Mouse (Mus musculus) left cerebral cortex, adult 8-10 months (tissue): ENCODE results near the gene Cacna1f. TPM values are rescaled to one million over a fixed set of nuclear protein-coding genes. Genes with fewer than 3 reads are reported as not detected.

ENCODE experiments used
- DNase-seq, 2 experiments: peaks; one replicate each; pipeline ENCODE4 v3.0.0; 2022; ENCODE audit warnings: low spot score in 2 of 2
- total RNA-seq, 4 experiments: library from RNA; stranded (reverse); gene quantifications; 2 replicates each; pipeline ENCODE4 v1.2.4; 2022

The Cacna1f gene
- total RNA-seq, result under 1 TPM in 3 of 4 experiments, not detected in 1; 0.07 to 0.14 (median 0.11) TPM

- DNase-seq, result no peak
Observed at GRCm38 (mm10) chrX:7606783-7607182, at the start of gene Cacna1f. TSS of gene Cacna1f (plus strand) at chrX:7607083.

DNA sequence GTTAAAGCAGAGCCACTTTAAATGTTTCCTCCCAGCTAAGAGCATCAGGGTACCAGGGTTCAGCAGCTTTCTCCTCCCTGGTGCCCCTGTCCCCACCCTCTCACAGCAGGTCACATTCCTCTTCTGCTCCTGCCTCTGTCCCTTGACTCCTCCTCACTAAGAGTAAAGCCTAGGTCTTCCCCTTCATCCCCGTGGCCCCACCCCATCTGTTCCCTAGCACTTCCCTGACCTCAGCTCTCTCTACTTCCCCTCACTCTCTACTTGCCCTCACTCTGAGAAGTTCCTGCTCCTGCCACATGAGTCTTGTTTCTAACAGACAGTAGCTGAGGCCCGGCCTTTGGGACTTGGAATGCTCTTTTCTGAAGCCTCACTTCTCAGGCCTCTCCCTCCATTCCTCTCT, 43.8 kb upstream of the Cacna1f start:
- DNase-seq, result no peak

GRCm38 (mm10) chrX:7566352-7566751, 40.5 kb upstream of the Cacna1f start:
- no peak for DNase-seq

GRCm38 (mm10) chrX:7567491-7567890, 39.4 kb upstream of the Cacna1f start:
- no peak for DNase-seq

DNA sequence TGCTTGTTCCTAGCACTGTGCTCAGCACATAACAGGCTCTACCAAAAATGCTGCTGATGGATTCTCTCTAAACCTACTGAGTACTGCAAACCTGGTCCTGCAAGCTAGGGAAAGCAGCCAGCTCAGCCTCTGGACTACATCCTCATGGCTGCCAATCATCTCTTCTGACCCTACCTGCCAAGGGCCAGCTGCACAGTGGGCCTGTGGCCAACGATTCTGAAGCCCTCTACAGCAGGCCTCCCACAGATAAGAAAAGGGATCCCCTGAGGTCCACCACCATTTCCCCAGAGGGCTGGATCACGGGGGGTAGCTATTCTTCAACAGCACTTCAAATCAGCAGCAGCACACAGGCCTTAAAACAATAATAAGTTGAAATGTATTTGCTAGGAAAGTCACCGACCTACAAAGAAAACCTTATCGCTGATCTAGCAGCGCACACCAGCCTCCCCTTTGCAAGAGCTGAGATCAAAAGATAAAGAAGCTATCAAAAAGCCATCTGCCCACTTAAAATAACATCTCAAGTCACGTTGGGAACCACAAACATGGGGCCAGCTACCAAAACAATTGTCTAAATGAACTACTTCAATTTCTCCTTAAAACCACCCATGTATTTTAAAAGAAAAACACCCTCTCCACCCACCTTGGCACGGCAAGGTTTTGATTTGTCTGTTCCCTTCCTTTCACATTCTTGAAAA, 36.3 kb upstream of the Cacna1f start:
- DNase-seq, result no peak

GRCm38 (mm10) chrX:7571565-7572136, 35.2 kb upstream of the Cacna1f start:
- no peak for DNase-seq

- DNase-seq, result no peak
Observed at GRCm38 (mm10) chrX:7572466-7572865, 34.4 kb upstream of the Cacna1f start.

- peak; percentile 25 to 36 for DNase-seq
Observed at GRCm38 (mm10) chrX:7573176-7574086, 33.5 kb upstream of the Cacna1f start, which contains the start of gene Foxp3. TSS of gene Foxp3 (plus strand) at chrX:7573644.

DNA sequence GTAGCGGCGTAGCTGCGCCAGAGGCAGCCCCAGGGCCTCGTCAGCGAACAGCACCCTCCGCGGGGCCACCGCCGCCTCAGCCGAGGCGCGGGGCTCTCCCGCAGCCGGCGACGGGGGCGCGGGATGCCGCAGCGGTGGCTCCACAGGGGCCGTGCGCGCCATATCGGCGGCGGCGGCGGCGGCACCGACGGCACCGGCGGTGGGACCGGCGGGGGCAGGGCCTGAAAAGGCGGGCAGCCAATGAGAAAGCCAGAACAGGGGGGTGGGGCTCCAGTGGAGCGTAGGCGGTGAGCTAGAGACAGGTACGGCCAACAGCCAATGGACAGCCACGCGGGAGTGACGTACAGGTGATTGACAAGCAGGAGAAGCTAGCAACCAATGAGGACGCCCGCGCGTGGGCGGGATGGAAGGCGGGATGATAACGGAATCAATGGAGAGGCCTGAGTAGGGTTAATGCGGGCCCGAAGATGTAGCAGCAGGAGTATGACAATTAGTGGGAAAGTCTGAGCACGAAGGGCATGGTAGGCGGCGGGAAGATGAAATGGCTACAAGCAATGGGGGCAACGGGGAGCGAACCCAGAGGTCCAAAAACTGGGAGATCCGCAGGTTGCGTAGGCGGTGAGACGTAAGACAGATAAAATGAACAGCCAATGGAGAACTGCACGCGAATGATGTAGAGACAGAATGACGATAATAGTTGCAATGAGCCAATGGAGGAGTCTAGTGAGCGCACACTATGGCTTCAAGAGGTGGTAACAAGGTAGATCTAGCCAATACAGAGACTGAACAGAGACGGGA, 32.6 kb upstream of the Cacna1f start, which contains the start of gene Ppp1r3f:
Gene Ppp1r3f, minus strand, starts transcription at position 197 of the 798 bp plus-strand sequence.
- DNase-seq, result peak; percentile 92 to 99

GRCm38 (mm10) chrX:7574885-7575231, 32.0 kb upstream of the Cacna1f start:
- no peak for DNase-seq

- peak in 1 of 2 experiments; percentile 28 for DNase-seq
Observed at GRCm38 (mm10) chrX:7581151-7581550, 25.7 kb upstream of the Cacna1f start.

DNA sequence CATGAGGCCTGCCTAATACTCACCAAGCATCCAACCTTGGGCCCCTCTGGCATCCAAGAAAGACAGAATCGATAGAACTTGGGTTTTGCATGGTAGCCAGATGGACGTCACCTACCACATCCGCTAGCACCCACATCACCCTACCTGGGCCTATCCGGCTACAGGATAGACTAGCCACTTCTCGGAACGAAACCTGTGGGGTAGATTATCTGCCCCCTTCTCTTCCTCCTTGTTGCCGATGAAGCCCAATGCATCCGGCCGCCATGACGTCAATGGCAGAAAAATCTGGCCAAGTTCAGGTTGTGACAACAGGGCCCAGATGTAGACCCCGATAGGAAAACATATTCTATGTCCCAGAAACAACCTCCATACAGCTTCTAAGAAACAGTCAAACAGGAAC, 23.0 kb upstream of the Cacna1f start:
- DNase-seq, result no peak

GRCm38 (mm10) chrX:7586356-7586755, 20.5 kb upstream of the Cacna1f start:
- DNase-seq, result no peak

DNA sequence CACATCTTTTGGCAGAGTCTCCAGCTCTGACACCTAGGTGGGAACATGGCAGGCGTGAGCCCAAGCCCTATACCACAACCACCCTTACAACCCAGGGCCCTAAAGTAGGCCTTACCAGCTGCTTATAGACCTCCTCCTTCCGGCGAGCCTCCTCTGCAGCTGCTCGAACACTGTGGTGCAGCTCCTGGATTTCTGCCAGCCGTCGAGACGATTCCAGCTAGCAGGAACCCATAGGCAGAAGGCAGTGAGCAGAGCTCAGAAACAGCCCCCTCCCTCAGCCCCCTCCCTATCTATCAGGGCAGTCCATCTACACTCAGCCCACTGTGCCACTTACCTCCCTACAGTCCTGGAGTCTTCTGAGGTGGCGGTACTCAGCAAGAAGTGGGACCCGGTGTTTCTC, 11.5 kb upstream of the Cacna1f start:
- no peak for DNase-seq

DNA sequence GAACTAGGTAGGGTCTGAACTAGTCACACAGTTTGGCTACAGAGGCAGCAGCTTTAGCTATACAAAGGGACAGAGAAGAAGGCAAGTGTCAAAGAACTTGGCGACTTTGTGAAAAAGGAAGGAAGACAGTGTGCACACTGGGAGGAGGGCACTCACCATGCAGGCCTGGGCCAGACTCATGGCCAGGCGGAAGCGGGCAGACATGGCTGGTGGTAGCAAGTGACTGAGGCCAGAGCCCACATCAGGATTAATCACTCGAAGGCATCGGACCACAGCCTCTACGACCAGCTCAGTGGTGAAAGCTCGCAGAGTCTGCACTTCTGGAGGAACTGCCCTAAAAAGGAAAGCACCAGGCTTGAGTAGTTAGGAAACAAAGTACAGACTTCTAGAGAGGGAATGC, 2.9 kb upstream of the Cacna1f start:
- DNase-seq, result no peak

DNA sequence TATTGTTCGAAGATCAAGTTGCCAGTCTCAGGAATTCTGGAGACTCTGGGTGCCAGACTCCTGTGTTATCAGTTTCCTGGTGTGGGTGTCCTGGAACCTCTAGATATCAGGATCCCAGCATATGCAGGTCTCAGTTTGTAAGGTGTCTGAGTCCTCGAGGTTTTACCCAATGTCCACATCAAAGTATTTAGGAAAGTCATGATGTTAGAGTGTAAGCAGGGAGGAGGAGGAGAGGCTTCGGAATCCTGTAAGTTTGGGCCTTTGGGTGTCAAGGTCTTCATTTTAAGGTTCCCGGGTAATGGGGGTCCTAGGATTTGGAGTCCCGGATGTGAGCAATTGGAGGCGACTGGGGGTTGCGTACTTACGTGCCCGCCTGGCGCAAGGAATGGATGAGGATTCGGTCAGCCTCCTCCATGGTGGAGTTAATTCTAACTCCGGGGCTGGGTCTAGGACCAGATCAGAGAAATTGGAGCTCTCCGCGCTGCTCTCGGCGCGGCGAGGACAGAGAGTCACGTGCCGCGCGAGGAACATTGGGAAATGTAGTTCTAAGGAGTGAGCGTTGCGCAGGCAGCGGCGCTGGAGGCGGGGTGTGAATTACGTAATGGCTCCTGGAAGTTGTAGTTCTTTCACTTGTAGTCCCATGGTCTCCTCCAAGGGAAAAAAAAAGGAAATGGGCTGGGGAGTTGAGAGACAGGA, 1.9 kb upstream of the Cacna1f start, which contains the start of gene Ccdc22:
Gene Ccdc22, minus strand, starts transcription at position 639 of the 696 bp plus-strand sequence.
- peak; percentile 56 to 82 for DNase-seq

DNA sequence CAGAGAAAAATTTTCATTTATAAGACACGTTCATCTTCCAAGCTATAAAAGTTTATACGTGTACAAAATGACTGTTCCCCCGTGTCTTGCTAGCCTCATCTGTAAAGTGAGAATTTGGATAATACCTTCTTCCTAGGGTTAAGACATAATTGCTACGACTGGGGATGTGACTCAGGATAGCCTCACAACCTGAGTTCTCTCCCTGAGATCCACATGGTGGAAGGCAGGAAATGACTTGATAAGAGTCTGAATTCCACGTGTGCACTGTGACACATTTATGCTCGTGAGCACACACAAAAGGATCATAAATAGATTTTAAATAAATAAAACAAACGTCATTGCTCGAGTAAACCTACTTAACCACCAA, 1.3 kb upstream of the Cacna1f start:
- DNase-seq, result no peak

DNA sequence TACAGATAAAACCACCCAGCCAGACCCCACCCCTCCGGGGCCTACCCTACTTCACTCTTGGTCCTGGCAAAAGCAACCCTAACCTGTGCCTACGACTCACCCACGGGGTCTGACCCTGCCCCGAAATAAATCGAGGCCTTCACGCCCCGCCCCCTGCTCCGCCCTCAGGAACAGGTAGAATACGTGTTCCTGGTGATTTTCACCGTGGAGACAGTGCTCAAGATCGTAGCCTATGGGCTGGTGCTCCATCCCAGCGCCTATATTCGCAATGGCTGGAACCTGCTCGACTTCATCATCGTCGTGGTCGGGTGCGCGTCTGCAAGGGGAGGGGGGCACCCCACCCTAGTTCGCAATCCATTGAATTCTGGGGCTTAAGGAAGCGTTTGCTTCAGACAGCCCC, 3.2 kb downstream of the Cacna1f start:
- no peak for DNase-seq

GRCm38 (mm10) chrX:7610536-7611258, 3.8 kb downstream of the Cacna1f start:
- DNase-seq, result peak in 1 of 2 experiments; percentile 36
